Mouse (Mus musculus): ENCODE measurements at regions not wholly inside any gene's neighbourhood (a gene's known extent, or its start where the extent isn't known, plus 50 kb on each side); places are given as distances from the start of the nearest gene placed in this dataset. TPM values are rescaled to one million over a fixed set of nuclear protein-coding genes. Genes with fewer than 3 reads are reported as not detected.
A peak's percentile ranks its signal among the peaks of the same experiment; 100 is the strongest.

GRCm38 (mm10) chr12:109398473-109398872, 54.1 kb upstream of the Dlk1 start:
- H3K9me3 ChIP-seq = no peaks in the 10 kb centered on the region
- H3K27ac ChIP-seq = peak overlapping the region; percentile 69; the same call in 1 of the 2 replicates
- peaks cover 67% of the 10 kb centered on the region for H3K4me1 ChIP-seq
- DNase-seq (ENCODE audit: low spot score) = no peak
- H3K27me3 ChIP-seq (ENCODE audit: insufficient read depth, poor library complexity, severe bottlenecking) = peaks cover 32% of the 10 kb centered on the region
- H3K36me3 ChIP-seq = no peaks in the 10 kb centered on the region
- no peak overlapping the region for H3K4me3 ChIP-seq
- 70% methylated on average over 7 of the region's 7 CpGs for WGBS

- Histone ChIP-seq H3K4me3 (peak overlapping the region; percentile 41), H3K27me3 (ENCODE audit: insufficient read depth, poor library complexity, severe bottlenecking) (peaks cover 29% of the 10 kb centered on the region), H3K4me1 (peaks cover 67% of the 10 kb centered on the region), H3K27ac (peak overlapping the region; percentile 81), H3K36me3 (no peaks in the 10 kb centered on the region), H3K9me3 (no peaks in the 10 kb centered on the region)
- peak; percentile 85 for DNase-seq (ENCODE audit: low spot score)
- WGBS = 7% methylated on average over 6 of the region's 6 CpGs
These were observed 53.7 kb upstream of the Dlk1 start for GRCm38 (mm10) chr12:109398951-109399350.

GRCm38 (mm10) chr12:109399591-109399990, 53.0 kb upstream of the Dlk1 start:
- H3K4me3 ChIP-seq = peak overlapping the region; percentile 41

GRCm38 (mm10) chr12:109400041-109400440, 52.6 kb upstream of the Dlk1 start:
- peaks cover 20% of the 10 kb centered on the region for H3K27me3 ChIP-seq (ENCODE audit: insufficient read depth, poor library complexity, severe bottlenecking)
- no peaks in the 10 kb centered on the region for H3K36me3 ChIP-seq
- WGBS = 81% methylated on average over 7 of the region's 7 CpGs
- no peaks in the 10 kb centered on the region for H3K9me3 ChIP-seq
- H3K27ac ChIP-seq = peak overlapping the region; percentile 81
- H3K4me1 ChIP-seq = peaks cover 75% of the 10 kb centered on the region
- DNase-seq (ENCODE audit: low spot score) = no peak
- H3K4me3 ChIP-seq = no peak overlapping the region; the same call in 1 of the 2 replicates

More at GRCm38 (mm10) chr12:109399591-109399990, 53.0 kb upstream of the Dlk1 start:
- Histone ChIP-seq H3K27me3 (ENCODE audit: insufficient read depth, poor library complexity, severe bottlenecking) (peaks cover 25% of the 10 kb centered on the region), H3K36me3 (no peaks in the 10 kb centered on the region), H3K9me3 (no peaks in the 10 kb centered on the region), H3K4me1 (peaks cover 71% of the 10 kb centered on the region), H3K27ac (peak overlapping the region; percentile 81)
- WGBS = 20% methylated on average over 22 of the region's 22 CpGs
- peak; percentile 75 for DNase-seq (ENCODE audit: low spot score)

GRCm38 (mm10) chr12:109400936-109401586, 51.6 kb upstream of the Dlk1 start:
- Histone ChIP-seq H3K27ac (peak overlapping the region; percentile 84), H3K4me3 (no peak overlapping the region), H3K4me1 (peaks cover 83% of the 10 kb centered on the region), H3K27me3 (ENCODE audit: insufficient read depth, poor library complexity, severe bottlenecking) (peaks cover 17% of the 10 kb centered on the region), H3K36me3 (no peaks in the 10 kb centered on the region), H3K9me3 (no peaks in the 10 kb centered on the region)
- DNase-seq (ENCODE audit: low spot score) = peak; percentile 75
- 54% methylated on average over 15 of the region's 15 CpGs for WGBS

- WGBS = 68% methylated on average over 6 of the region's 6 CpGs
- Histone ChIP-seq H3K27ac (peak overlapping the region; percentile 84), H3K4me1 (peaks cover 84% of the 10 kb centered on the region), H3K4me3 (no peak overlapping the region), H3K9me3 (no peaks in the 10 kb centered on the region), H3K36me3 (no peaks in the 10 kb centered on the region), H3K27me3 (ENCODE audit: insufficient read depth, poor library complexity, severe bottlenecking) (peaks cover 13% of the 10 kb centered on the region; the same call in 1 of the 2 replicates)
- no peak for DNase-seq (ENCODE audit: low spot score)
These were observed 50.9 kb upstream of the Dlk1 start for GRCm38 (mm10) chr12:109401696-109402095.

- 8% methylated on average over 9 of the region's 9 CpGs for WGBS
- DNase-seq (ENCODE audit: low spot score) = peak; percentile 91
- no peaks in the 10 kb centered on the region for H3K9me3 ChIP-seq
- peaks cover 10% of the 10 kb centered on the region; the same call in 1 of the 2 replicates for H3K27me3 ChIP-seq (ENCODE audit: insufficient read depth, poor library complexity, severe bottlenecking)
- H3K4me3 ChIP-seq = no peak overlapping the region
- H3K36me3 ChIP-seq = no peaks in the 10 kb centered on the region
- peak overlapping the region; percentile 84 for H3K27ac ChIP-seq
- peaks cover 80% of the 10 kb centered on the region for H3K4me1 ChIP-seq
These were observed 50.4 kb upstream of the Dlk1 start for GRCm38 (mm10) chr12:109402226-109402625.

Small RNA genes in the stretch of these regions (microRNA-seq; reads per million reads assigned to microRNA genes)
- gene Gm22234 (not detected), gene Gm25297 (not detected)
